Mouse (Mus musculus) ZHBTc4 (cell line): ENCODE data around the gene March7.

ENCODE experiments used
- DNase-seq: peaks from one replicate; pipeline ENCODE4 v3.0.0-alpha.2; 2011; ENCODE audit warnings: low read depth, low spot score

Gene March7

GRCm38 (mm10) chr2:60285107-60285617 lies 75.5 kb downstream of the March7 start:
- DNase-seq, result no peak

- no peak for DNase-seq
Measured at GRCm38 (mm10) chr2:60288606-60289005, 78.9 kb downstream of the March7 start.

GRCm38 (mm10) chr2:60289451-60289850 lies 79.8 kb downstream of the March7 start:
- no peak for DNase-seq

DNA sequence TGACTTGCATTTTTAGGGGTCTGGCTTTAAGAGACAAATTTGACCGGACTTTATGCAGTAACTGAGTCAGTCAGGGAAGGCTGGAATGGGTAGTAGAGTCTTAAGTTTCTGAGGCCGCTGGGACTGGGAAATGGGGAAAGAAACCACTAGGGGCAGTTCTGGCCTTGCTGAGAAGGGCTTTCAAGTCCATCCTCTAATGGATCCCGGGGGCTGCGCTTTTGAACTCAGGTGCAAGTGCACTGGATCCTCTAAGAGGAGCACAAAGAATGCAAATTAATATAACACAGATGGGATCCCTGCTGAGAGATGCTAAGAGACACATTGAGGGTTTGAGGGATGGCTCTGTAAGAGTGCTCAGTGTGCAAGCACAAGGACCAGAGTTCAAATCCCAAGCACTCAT lies 81.7 kb downstream of the March7 start:
- DNase-seq, result peak; percentile 44

DNA sequence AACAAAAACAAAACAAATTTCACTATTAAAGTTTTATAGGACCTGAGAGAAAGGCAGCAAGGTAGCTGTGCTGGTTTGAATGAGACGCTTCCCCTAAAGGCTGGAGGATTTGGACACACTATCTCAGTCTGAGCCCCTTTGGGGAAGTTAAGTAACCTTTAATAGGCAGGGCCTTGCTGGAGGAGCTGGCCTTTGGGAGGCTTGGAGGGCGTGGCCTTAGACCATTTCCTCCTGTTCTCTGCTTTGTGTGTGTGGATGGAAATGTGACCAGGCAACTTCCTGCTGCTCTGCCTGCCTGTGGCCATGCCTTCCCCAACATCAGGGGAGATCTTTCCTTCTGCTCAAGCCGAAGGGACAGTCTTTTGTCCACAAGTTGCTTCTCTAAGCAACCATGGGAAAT lies 88.6 kb downstream of the March7 start:
- peak; percentile 68 for DNase-seq

- DNase-seq, result no peak
Measured at GRCm38 (mm10) chr2:60299323-60299722, 89.6 kb downstream of the March7 start.
